Mouse (Mus musculus) retina, postnatal 7 days (tissue): ENCODE data around the gene Olfr1018.

Experiments used
- DNase-seq: peaks from one replicate; pipeline ENCODE4 v3.0.0-alpha.2; 2012; ENCODE audit warnings: low read depth, low spot score

Olfr1018 gene

DNA sequence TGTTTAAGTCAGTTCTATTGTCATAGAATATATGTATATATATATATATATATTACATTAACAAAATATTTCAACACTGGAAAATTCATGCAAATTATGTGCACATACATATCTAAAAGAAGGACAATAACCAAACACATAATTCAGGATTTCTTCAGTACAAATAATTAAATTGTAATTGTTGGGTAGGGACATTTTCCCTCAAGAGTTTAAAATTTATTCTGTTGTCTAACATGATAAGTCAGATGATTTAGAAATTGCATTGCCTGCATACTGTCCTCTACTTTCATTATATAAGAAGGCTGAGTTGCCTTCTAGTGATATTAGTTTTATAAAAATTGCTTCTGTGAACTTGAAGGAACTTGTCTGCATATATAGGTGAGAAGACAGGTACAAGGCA is at the start of gene Olfr1018:
Olfr1018 (plus strand) TSS at position 301 of the 400 bp plus-strand sequence.
- DNase-seq, result no peak

- DNase-seq, result no peak
Measured at GRCm38 (mm10) chr2:85772413-85772812, 45.9 kb upstream of the Olfr1018 start, which contains the start of gene Olfr1014. Gene Olfr1014, plus strand, starts transcription at chr2:85772713.

- DNase-seq, result no peak
Measured at GRCm38 (mm10) chr2:85781717-85782116, 36.6 kb upstream of the Olfr1018 start, which contains the start of gene Olfr1015. Gene Olfr1015, plus strand, starts transcription at chr2:85782017.

DNA sequence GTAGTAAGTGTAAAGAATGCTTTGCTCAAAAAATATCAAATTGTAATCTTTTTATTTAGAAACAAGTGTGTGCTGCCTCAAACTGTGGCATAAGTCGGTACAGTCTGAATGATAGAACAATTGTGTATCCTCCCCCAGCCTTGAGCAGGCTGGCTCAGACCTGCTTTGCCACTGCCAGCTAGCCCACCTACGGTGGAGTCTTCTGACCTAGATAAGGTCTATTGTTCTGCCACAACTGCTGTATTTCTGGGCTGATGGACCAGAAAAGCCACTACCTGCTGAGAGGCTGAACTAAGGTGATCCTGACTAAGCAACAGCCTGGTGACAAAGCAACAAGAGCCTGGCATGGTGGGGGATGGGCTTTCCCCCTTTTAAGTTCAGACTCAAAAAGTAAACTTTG is 25.9 kb upstream of the Olfr1018 start:
- no peak for DNase-seq

GRCm38 (mm10) chr2:85802444-85802843 is 15.8 kb upstream of the Olfr1018 start, which contains the start of gene Olfr1016:
Gene Olfr1016, minus strand, starts transcription at chr2:85802544.
- no peak for DNase-seq

DNA sequence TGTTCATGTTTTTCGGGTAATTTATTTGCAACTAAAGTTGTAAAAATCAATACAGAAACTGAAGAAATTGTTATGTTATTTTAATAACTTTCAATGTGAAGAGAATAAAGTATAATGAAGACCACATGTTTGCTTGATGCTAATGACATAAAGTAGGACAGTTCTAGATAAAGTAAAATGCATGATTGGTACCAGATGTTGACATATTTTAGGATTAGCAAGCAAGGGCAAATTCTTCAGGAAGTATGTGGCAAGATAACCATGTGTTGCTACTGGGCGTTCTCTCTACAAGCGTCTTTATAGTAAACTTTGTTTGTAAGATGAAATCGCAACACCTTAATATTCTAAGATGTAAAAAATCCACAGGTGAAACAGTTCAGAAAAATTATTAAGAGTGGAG is 13.8 kb upstream of the Olfr1018 start:
- DNase-seq, result no peak

- no peak for DNase-seq
Measured at GRCm38 (mm10) chr2:85845383-85845782, 27.1 kb downstream of the Olfr1018 start, which contains the start of gene Olfr1019. Gene Olfr1019, minus strand, starts transcription at chr2:85845483.

- no peak for DNase-seq
Measured at GRCm38 (mm10) chr2:85846730-85847129, 28.5 kb downstream of the Olfr1018 start, which contains the start of gene Olfr1020. Gene Olfr1020, plus strand, starts transcription at chr2:85847030.

DNA sequence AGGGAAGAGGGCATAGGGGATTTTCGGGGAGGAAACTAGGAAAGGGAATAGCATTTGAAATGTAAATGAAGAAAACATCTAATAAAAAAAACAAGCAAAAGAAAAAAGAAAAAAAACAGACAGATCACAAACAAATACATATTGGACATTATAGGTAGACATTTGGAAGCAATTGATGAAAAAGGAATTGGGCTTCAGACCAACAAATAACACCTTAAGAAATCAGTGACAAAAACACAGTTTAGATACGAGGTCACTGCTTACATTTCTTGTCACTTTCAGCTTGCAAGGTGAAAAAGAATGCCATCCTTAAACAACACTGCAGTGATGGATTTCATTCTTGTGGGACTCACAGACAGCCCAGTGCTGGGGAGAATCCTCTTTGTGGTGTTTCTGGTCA is 50.0 kb downstream of the Olfr1018 start, which contains the start of gene Olfr1022:
Olfr1022 (plus strand) TSS at position 301 of the 400 bp plus-strand sequence.
- no peak for DNase-seq
